Mouse (Mus musculus): ENCODE results near the gene 1110002E22Rik.

GRCm38 (mm10) chr3:138116871-138117270, 52.0 kb downstream of the 1110002E22Rik start:
- TF ChIP-seq CTCF (IDR thresholded peaks at IDR 0.05; ENCODE audit: extremely low read depth, insufficient read depth, insufficient read length, insufficient replicate concordance) (no peak), POLR2A (IDR thresholded peaks at IDR 0.05; ENCODE audit: low read depth, low read length) (no peak)
